Mouse (Mus musculus): Measurements from ENCODE around the gene Cactin.

DNA sequence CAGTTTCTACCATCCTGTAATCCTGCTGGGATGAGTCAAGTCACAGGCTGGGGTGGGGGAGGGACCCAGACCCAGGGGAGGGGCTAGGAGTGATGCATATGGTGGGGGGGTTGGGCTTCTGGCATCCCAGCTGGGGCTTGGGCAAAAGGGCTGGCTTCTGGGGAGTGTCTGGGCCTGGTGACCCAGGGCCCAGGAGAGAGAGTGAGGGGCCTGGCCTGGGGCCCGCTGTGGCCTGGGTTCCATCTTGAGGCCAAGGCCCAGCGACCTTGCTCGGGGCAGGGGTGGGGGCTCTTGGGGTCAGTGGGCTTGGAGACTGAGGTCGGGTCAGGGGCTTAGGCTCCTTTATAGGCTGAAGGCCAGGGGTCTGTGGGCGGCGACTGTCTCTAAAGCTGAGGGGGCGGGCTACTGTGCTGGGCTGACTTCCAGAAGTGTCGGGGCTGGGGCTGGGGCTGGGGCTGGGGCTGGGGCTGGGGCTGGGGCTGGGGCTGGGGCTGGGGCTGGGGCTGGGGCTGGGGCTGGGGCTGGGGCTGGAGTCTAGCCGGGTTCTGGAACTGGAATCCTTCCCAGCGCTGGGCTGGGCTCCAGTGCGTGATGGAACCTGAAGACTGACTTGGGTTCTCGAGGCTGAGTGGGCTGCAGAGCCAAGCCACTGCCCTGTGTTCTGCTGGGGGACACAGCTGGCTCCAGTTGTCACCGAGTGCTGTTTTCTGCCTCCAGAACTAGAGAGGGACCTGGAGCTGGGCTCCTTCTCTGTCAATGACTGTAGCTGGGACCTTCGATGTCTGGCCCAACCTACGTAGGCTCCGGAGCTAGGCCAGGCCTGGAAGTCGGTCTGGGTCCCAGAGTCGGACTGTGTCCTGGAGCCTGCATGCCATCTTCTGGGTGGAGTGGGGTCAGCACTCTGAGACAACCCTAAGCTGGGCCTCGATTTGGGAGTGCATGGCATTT is 14.8 kb downstream of the Cactin start:
- no peak for TF ChIP-seq CTCF (IDR thresholded peaks at IDR 0.05; ENCODE audit: borderline replicate concordance, extremely low read depth, insufficient read depth, insufficient read length)
- TF ChIP-seq POLR2A (IDR thresholded peaks at IDR 0.05; ENCODE audit: borderline replicate concordance, extremely low read depth, insufficient read depth, insufficient read length, poor library complexity, severe bottlenecking): no peak
